Mouse (Mus musculus) liver, embryonic 11.5 days (tissue): ENCODE data around the gene OR5BS1P. TPM values are rescaled to one million over a fixed set of nuclear protein-coding genes. Genes with fewer than 3 reads are reported as not detected.
"Not testable (repeated sequence)": the region's sequence is repeated elsewhere in the genome, so short reads cannot be mapped to it uniquely, and the experiment has no call there.

Source experiments
- ATAC-seq: fragments of 200-750 bp; cut with Nextera tagmentation; replicated peaks from 2 replicates; pipeline ENCODE4 v1.8.0; 2017; ENCODE audit warnings: moderate number of reproducible peaks, mild to moderate bottlenecking, moderate TSS enrichment, moderate library complexity; ENCODE audit not compliant: low FRiP score
- DNase-seq: peaks from one replicate; pipeline ENCODE4 v3.0.0-alpha.2; 2017; ENCODE audit warnings: low spot score
- H3K27ac ChIP-seq: fragments of 300-500 bp; sonication (generic); 2 replicates; pipeline ENCODE4 v1.5.1; 2014; ENCODE audit warnings: mild to moderate bottlenecking, low read depth, low read length, control low read depth
- H3K27me3 ChIP-seq: fragments of 300-500 bp; sonication (generic); replicated peaks from 2 replicates; pipeline ENCODE4 v1.6.1; 2014; ENCODE audit warnings: low read length, mixed read lengths; ENCODE audit not compliant: control insufficient read depth, insufficient read depth
- H3K36me3 ChIP-seq: fragments of 300-500 bp; sonication (generic); 2 replicates; pipeline ENCODE4 v1.6.1; 2014; ENCODE audit warnings: mild to moderate bottlenecking, low read length, moderate library complexity, mixed read lengths; ENCODE audit not compliant: control insufficient read depth, insufficient read depth
- H3K4me1 ChIP-seq: fragments of 300-500 bp; sonication (generic); replicated peaks from 2 replicates; pipeline ENCODE4 v1.6.1; 2014; ENCODE audit warnings: low read length, mixed read lengths; ENCODE audit not compliant: control insufficient read depth, insufficient read depth
- H3K4me2 ChIP-seq: fragments of 300-500 bp; sonication (generic); 2 replicates; pipeline ENCODE4 v1.6.1; 2014; ENCODE audit warnings: mild to moderate bottlenecking, control low read depth, moderate library complexity
- H3K4me3 ChIP-seq: fragments of 300-500 bp; sonication (generic); 2 replicates; pipeline ENCODE4 v1.5.1; 2014; ENCODE audit warnings: low read depth, low read length, control low read depth
- H3K9ac ChIP-seq: fragments of 300-500 bp; sonication (generic); 2 replicates; pipeline ENCODE4 v1.6.1; 2014; ENCODE audit warnings: low read depth, low read length, control low read depth
- H3K9me3 ChIP-seq: fragments of 300-500 bp; sonication (generic); 2 replicates; pipeline ENCODE4 v1.6.1; 2016; ENCODE audit warnings: low read length, inconsistent platforms, mixed read lengths; ENCODE audit not compliant: control insufficient read depth
- WGBS: fragments of 180-500 bp; shearing (Covaris S2); extraction: QIAGEN DNeasy Blood & Tissue Kit; methylation state at CpG from one replicate; pipeline ENCODE4 v1.1.7; 2014; 5-methylcytosine and 5-hydroxymethylcytosine counted together
- polyA plus RNA-seq: library from polyadenylated mRNA; unstranded; fragments of >200 nt; fragmentation: Nextera tagmentation; extraction: Ambion mirVana; gene quantifications from 2 replicates; pipeline ENCODE4 v1.2.1, GENCODE M21; 2014

Gene OR5BS1P
- not detected in 2 replicates for polyA plus RNA-seq

- no peaks in the 10 kb centered on the region for H3K9me3 ChIP-seq
- no peaks in the 10 kb centered on the region for H3K4me1 ChIP-seq
- H3K27me3 ChIP-seq, result 0 out of 2 replicates have a peak, but pooled peaks cover 2% of the 10 kb centered on the region
- DNase-seq (no peak), ATAC-seq (no peak)
- no peak within 1 kb of the TSS for H3K4me3 ChIP-seq
- H3K4me2 ChIP-seq, result no peak within 1 kb of the TSS
- 82% methylated on average over 4 of the region's 4 CpGs for WGBS
- no peak within 1 kb of the TSS for H3K27ac ChIP-seq
- no peak within 1 kb of the TSS for H3K9ac ChIP-seq
- no peaks in the 10 kb centered on the region for H3K36me3 ChIP-seq
Measured at GRCm38 (mm10) chr15:98469596-98469995, at the start of gene OR5BS1P. Gene OR5BS1P, plus strand, starts transcription at chr15:98469896.

- Histone ChIP-seq H3K9ac (no peak overlapping the region), H3K27me3 (no peaks in the 10 kb centered on the region), H3K4me2 (no peak overlapping the region), H3K27ac (no peak overlapping the region), H3K36me3 (no peaks in the 10 kb centered on the region), H3K4me1 (no peaks in the 10 kb centered on the region), H3K9me3 (no peaks in the 10 kb centered on the region), H3K4me3 (no peak overlapping the region)
- no peak for DNase-seq
- WGBS, result 65% methylated on average over 4 of the region's 4 CpGs
- ATAC-seq, result no peak
Measured at GRCm38 (mm10) chr15:98420897-98421296, 48.8 kb upstream of the OR5BS1P start.

- ATAC-seq (no peak), DNase-seq (no peak)
- H3K4me1 ChIP-seq, result no peaks in the 10 kb centered on the region
- H3K4me3 ChIP-seq, result no peak overlapping the region
- no peaks in the 10 kb centered on the region for H3K9me3 ChIP-seq
- H3K27ac ChIP-seq, result no peak overlapping the region
- no peaks in the 10 kb centered on the region for H3K36me3 ChIP-seq
- 75% methylated on average over 14 of the region's 14 CpGs for WGBS
- H3K4me2 ChIP-seq, result no peak overlapping the region
- no peak overlapping the region for H3K9ac ChIP-seq
- no peaks in the 10 kb centered on the region for H3K27me3 ChIP-seq
Measured at GRCm38 (mm10) chr15:98424326-98424725, 45.4 kb upstream of the OR5BS1P start.

- H3K4me1 ChIP-seq, result no peaks in the 10 kb centered on the region
- ATAC-seq, result no peak
- WGBS, result 63% methylated on average over 6 of the region's 6 CpGs
- no peak for DNase-seq
- no peak overlapping the region for H3K4me3 ChIP-seq
- H3K4me2 ChIP-seq, result no peak overlapping the region
- no peak overlapping the region for H3K27ac ChIP-seq
- no peaks in the 10 kb centered on the region for H3K27me3 ChIP-seq
- H3K9ac ChIP-seq, result no peak overlapping the region
- H3K36me3 ChIP-seq, result no peaks in the 10 kb centered on the region
- H3K9me3 ChIP-seq, result no peaks in the 10 kb centered on the region
Measured at GRCm38 (mm10) chr15:98424753-98425152, 44.9 kb upstream of the OR5BS1P start.

GRCm38 (mm10) chr15:98425188-98425587 is 44.5 kb upstream of the OR5BS1P start:
- WGBS, result 86% methylated on average over 7 of the region's 7 CpGs

GRCm38 (mm10) chr15:98430925-98431324 is 38.8 kb upstream of the OR5BS1P start, which contains the start of gene Olfr282:
Gene Olfr282, plus strand, starts transcription at chr15:98431225.
- ATAC-seq, result not testable (repeated sequence)

More at GRCm38 (mm10) chr15:98425188-98425587, 44.5 kb upstream of the OR5BS1P start:
- Histone ChIP-seq H3K4me2 (no peak overlapping the region), H3K36me3 (no peaks in the 10 kb centered on the region), H3K4me3 (no peak overlapping the region), H3K9ac (no peak overlapping the region), H3K4me1 (no peaks in the 10 kb centered on the region), H3K27me3 (no peaks in the 10 kb centered on the region), H3K9me3 (no peaks in the 10 kb centered on the region), H3K27ac (no peak overlapping the region)
- DNase-seq (no peak), ATAC-seq (no peak)

GRCm38 (mm10) chr15:98444561-98444960 is 25.1 kb upstream of the OR5BS1P start:
- H3K4me2 ChIP-seq, result no peak overlapping the region
- DNase-seq, result no peak
- no peaks in the 10 kb centered on the region for H3K27me3 ChIP-seq
- no peak for ATAC-seq
- no peak overlapping the region for H3K9ac ChIP-seq
- no peaks in the 10 kb centered on the region for H3K9me3 ChIP-seq
- no peaks in the 10 kb centered on the region for H3K4me1 ChIP-seq
- H3K27ac ChIP-seq, result no peak overlapping the region
- 66% methylated on average over 3 of the region's 3 CpGs for WGBS
- no peak overlapping the region for H3K4me3 ChIP-seq
- H3K36me3 ChIP-seq, result no peaks in the 10 kb centered on the region

More at GRCm38 (mm10) chr15:98430925-98431324, 38.8 kb upstream of the OR5BS1P start, which contains the start of gene Olfr282:
- not testable (repeated sequence) for H3K27ac ChIP-seq, DNase-seq, H3K27me3 ChIP-seq, H3K4me1 ChIP-seq, H3K9me3 ChIP-seq, H3K4me2 ChIP-seq, H3K36me3 ChIP-seq, H3K9ac ChIP-seq, H3K4me3 ChIP-seq
- 78% methylated on average over 5 of the region's 5 CpGs for WGBS

GRCm38 (mm10) chr15:98448521-98448920 is 21.2 kb upstream of the OR5BS1P start:
- Histone ChIP-seq H3K9me3 (no peaks in the 10 kb centered on the region), H3K36me3 (no peaks in the 10 kb centered on the region), H3K4me2 (no peak overlapping the region), H3K9ac (no peak overlapping the region), H3K4me1 (no peaks in the 10 kb centered on the region), H3K27ac (no peak overlapping the region), H3K27me3 (no peaks in the 10 kb centered on the region), H3K4me3 (no peak overlapping the region)
- ATAC-seq, result no peak
- DNase-seq, result no peak
- WGBS, result 59% methylated on average over 4 of the region's 4 CpGs

GRCm38 (mm10) chr15:98452288-98452687 is 17.4 kb upstream of the OR5BS1P start, which contains the start of gene Olfr281:
Gene Olfr281, plus strand, starts transcription at chr15:98452588.
- H3K27ac ChIP-seq, result no peak within 1 kb of the TSS
- H3K9ac ChIP-seq, result no peak within 1 kb of the TSS
- no peaks in the 10 kb centered on the region for H3K36me3 ChIP-seq
- H3K4me2 ChIP-seq, result no peak within 1 kb of the TSS
- no peaks in the 10 kb centered on the region for H3K4me1 ChIP-seq
- DNase-seq, result no peak
- ATAC-seq, result no peak
- no peaks in the 10 kb centered on the region for H3K9me3 ChIP-seq
- WGBS, result 85% methylated on average over 7 of the region's 7 CpGs
- H3K27me3 ChIP-seq, result no peaks in the 10 kb centered on the region
- no peak within 1 kb of the TSS for H3K4me3 ChIP-seq
